Mouse (Mus musculus) heart, postnatal 10 days (tissue): ENCODE measurements at regions not wholly inside any gene's neighbourhood (a gene's known extent, or its start where the extent isn't known, plus 50 kb on each side); places are given as distances from the start of the nearest gene placed in this dataset.

Experiments
- DNase-seq, 2 experiments: peaks; one replicate each; pipeline ENCODE4 v3.0.0; 2021
- intact Hi-C: fragments of 180-260 bp; cut with DNase I; formaldehyde crosslinking; loops from one replicate; pipeline ENCODE4 v1.15.1; 2025

- no peak for DNase-seq
- intact Hi-C loops, result no loop called here
Measured at GRCm38 (mm10) chr10:104367219-104367618, 173.4 kb downstream of the Gm4340 start.

DNA sequence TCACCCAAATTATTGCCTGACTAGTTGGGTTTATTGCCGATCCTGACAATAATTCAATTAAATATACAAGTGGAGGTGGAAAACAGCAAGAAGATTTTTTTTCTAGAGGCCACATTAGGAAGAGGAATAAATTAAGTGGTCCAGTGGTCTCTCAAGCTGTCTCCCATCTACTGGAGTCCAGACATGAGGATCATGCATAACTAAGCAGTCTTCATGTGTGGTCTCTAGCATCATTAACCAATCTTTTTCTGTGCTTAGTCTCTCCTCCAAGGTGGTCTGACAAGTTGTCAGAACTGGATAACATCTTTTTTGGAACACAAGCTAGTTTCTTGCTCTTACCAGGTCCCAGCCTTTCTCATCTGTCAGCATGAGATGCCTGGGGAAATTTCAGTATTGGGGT, 180.7 kb downstream of the Gm4340 start:
- DNase-seq, result no peak
- intact Hi-C loops, result no loop called here

DNA sequence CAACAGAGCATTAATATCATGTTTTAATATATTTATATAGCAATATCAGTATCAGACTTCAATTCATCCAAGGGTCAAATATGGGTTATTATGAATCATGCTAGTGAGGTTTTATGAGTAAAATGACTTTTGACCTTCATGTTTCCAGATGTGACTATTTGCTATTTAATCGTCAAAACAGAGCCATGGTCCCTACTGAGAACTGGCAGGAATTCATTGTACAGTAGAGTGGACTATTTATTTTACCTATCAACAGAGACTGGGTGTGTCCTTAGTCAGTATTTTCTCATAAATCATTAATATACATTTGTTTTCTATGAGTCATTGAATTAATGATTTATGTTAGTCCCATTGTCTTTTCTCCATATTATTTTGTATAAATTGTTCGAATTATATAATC, 194.4 kb downstream of the Gm4340 start:
- intact Hi-C loops, result no loop called here

DNA sequence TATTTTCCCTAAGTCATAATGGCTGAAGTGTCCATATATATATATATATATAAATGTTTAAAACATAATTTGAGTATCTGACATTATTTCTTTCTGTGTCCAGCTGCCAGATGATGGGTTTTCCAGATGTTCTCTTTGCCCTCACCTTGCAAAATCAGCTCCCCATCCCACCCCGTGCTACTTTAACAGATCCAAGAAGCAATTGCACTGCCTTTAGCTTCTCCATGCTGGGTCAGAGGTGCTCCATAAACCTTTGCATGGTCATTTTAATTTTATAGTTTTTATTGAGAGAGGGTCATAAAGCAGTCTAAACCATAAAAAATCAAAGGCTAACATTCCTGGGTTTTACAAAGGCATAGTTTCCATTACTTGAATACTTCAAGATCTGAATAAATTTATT, 201.9 kb downstream of the Gm4340 start:
- intact Hi-C loops, result no loop called here

More for the DNA sequence above, 194.4 kb downstream of the Gm4340 start:
- DNase-seq, result no peak

DNA sequence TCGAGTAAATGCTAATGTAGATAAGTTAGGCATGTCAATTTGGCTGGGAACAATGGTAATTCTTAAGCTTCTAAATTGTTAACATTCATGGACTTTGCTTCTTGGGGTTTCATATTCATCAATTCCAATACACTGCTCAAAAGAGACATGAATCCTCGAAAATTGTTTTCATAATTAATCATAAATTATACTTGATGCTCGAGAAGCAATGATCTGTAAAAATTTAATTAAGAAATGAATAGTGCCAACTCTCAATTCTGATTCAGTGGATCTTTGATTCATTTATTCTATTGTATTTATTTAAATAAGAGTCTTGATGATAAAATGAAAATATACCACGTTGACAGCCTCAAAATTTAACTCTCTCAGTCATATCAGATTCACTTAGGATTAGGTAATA, 214.9 kb downstream of the Gm4340 start:
- no peak for DNase-seq
- intact Hi-C loops, result no loop called here

More for the DNA sequence above, 201.9 kb downstream of the Gm4340 start:
- no peak for DNase-seq

- intact Hi-C loops, result no loop called here
- DNase-seq, result no peak
Measured at GRCm38 (mm10) chr10:104422541-104422940, 228.7 kb downstream of the Gm4340 start.

GRCm38 (mm10) chr10:104423161-104423560, 229.3 kb downstream of the Gm4340 start:
- intact Hi-C loops, result no loop called here
- DNase-seq, result no peak

GRCm38 (mm10) chr10:104423761-104424160, 229.9 kb downstream of the Gm4340 start:
- intact Hi-C loops, result no loop called here
- no peak for DNase-seq

- intact Hi-C loops, result no loop called here
Measured at GRCm38 (mm10) chr10:104444926-104445325, 251.1 kb downstream of the Gm4340 start.

DNA sequence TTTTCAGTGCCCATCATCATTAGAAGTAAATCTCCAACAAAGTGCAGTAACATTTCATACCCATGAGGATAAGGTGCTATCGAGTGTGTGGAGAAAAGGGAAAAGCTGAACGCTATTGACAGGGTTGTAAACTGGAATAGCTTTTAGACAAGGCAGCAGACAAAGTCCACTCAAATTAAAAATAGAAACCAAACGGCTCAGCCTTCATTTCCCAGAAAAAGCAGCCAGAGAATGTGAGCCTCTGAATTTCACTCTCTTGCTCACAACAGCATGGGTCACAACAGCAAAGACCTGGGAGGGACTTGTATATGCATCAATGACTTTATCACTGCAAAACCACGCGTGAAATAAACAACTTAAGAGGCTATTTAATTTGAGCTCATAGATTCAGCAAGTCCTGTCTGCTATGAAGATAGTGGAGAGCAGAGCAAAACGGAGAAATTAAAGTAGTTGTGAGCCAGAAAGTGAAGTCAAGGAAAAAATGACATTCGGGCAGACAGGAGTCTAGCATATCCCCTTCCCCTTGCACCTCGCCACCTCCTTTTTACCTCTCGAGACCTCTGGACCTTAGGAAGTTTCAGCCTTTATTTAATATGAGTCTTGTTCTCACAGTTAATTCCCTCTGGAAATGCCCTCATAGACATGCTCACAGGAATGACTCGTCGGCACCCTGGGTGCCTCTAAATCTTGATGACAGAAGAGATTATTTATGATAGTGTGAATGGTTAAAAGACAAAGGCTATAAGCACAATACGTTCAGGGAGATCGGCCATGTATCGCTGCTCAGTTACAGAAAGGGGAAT, 261.9 kb downstream of the Gm4340 start:
- peak; percentile 7 to 23 for DNase-seq
- intact Hi-C loops, result no loop called here

More at GRCm38 (mm10) chr10:104444926-104445325, 251.1 kb downstream of the Gm4340 start:
- no peak for DNase-seq

DNA sequence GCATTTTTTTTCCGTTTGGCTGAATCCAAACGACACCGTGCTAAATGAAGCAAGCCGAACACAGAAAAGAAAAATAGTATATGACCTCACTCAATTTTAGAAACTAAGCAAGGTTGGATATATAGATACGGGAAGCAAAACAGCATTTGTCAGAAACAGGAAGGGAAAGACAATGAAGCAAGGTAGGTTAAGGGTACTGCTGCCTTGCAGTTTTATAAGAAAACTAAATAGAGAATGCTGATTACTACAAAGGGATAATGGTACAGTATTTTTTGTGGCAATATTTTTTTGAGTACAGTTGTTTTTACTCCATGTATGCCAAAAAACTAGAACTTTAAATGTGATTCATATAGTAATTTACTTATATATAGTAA, 262.5 kb downstream of the Gm4340 start:
- no peak for DNase-seq
- intact Hi-C loops, result no loop called here

DNA sequence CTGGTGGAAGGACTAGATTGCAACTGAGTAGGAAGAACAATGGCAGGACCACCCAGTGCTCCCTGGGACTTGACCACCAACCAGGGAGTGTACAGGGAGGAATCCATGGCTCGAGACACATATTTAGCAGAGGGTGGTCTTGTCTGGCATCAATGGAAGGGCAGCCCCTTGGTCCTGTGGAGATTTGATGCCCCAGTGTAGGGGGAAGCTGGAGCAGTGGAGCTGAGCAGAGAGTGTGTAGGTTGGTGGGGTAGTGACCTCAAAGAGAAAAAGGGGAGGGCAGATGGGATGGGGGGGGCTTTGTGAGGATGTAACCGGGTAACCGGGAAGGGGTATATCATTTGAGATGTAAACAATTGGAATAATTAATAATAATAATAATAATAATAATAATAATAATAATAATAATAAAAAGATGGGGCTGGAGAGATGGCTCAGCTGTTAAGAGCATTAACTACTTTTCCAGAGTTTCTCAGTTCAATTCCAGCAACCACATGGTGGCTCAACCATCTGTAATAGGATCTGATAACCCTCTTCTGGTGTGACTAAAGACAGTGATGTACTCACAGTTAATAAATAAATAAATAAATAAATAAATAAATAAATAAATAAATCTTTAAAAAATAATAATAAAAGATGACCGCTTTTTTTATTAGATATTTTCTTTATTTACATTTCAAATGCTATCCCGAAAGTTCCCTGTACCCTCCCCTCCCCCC, 292.5 kb downstream of the Gm4340 start:
- no peak for DNase-seq
- intact Hi-C loops, result no loop called here

GRCm38 (mm10) chr10:104489301-104489700, 295.5 kb downstream of the Gm4340 start:
- intact Hi-C loops, result no loop called here
- DNase-seq, result no peak

- intact Hi-C loops, result no loop called here
- DNase-seq, result no peak
Measured at GRCm38 (mm10) chr10:104490943-104491631, 297.2 kb downstream of the Gm4340 start.
